Mouse (Mus musculus) spleen, adult 2 months (tissue): ENCODE measurements around the gene Gpr62. TPM values are rescaled to one million over a fixed set of nuclear protein-coding genes. Genes with fewer than 3 reads are reported as not detected.

ENCODE experiments used
- DNase-seq, 2 experiments: peaks; one replicate each; pipeline versions ENCODE4 v3.0.0 to v3.0.0-alpha.2; 2012 to 2021; ENCODE audit warnings: low spot score in 2 of 2, low read depth in 1 of 2
- H3K27ac ChIP-seq: fragments of 200-500 bp; 2 replicates; pipeline ENCODE4 v1.5.1; 2012; ENCODE audit warnings: low read length, inconsistent platforms; ENCODE audit not compliant: insufficient read depth
- H3K27me3 ChIP-seq: fragments of 200-500 bp; 2 replicates; pipeline ENCODE4 v1.6.1; 2012; ENCODE audit warnings: mild to moderate bottlenecking, moderate library complexity, low read length, inconsistent platforms; ENCODE audit not compliant: control insufficient read depth, insufficient read depth
- H3K36me3 ChIP-seq: fragments of 200-500 bp; 2 replicates; pipeline ENCODE4 v1.6.1; 2012; ENCODE audit warnings: mild to moderate bottlenecking, low read length, inconsistent platforms; ENCODE audit not compliant: control insufficient read depth, insufficient read depth
- H3K4me1 ChIP-seq: fragments of 200-500 bp; 2 replicates; pipeline ENCODE4 v1.6.1; 2011; ENCODE audit warnings: inconsistent platforms; ENCODE audit not compliant: control insufficient read depth, insufficient read depth, insufficient read length
- H3K4me3 ChIP-seq: fragments of 200-500 bp; 2 replicates; pipeline ENCODE4 v1.5.1; 2011; ENCODE audit warnings: mild to moderate bottlenecking, inconsistent platforms; ENCODE audit not compliant: insufficient read depth, insufficient read length; ENCODE audit errors: extremely low read depth
- CTCF ChIP-seq: fragments of 200-500 bp; IDR thresholded peaks from 2 replicates; pipeline ENCODE4 v1.5.1; 2011; ENCODE audit warnings: mild to moderate bottlenecking, inconsistent platforms; ENCODE audit not compliant: insufficient read depth, insufficient read length, insufficient replicate concordance; ENCODE audit errors: extremely low read depth
- POLR2A ChIP-seq: fragments of 200-500 bp; IDR thresholded peaks from 2 replicates; pipeline ENCODE4 v1.6.1; 2011; ENCODE audit warnings: low read depth, low read length, inconsistent platforms
- WGBS: fragments of 180-500 bp; shearing (Covaris S2); methylation state at CpG from one replicate; pipeline ENCODE4 v1.1.7; 2018; 5-methylcytosine and 5-hydroxymethylcytosine counted together
- polyA plus RNA-seq: library from polyadenylated mRNA; depleted of rRNA; stranded (reverse); fragments of >200 nt; gene quantifications from 2 replicates; pipeline ENCODE4 v1.2.3, GENCODE M21; 2012

The Gpr62 gene
- polyA plus RNA-seq, 1 experiment: 0.28 TPM

DNA sequence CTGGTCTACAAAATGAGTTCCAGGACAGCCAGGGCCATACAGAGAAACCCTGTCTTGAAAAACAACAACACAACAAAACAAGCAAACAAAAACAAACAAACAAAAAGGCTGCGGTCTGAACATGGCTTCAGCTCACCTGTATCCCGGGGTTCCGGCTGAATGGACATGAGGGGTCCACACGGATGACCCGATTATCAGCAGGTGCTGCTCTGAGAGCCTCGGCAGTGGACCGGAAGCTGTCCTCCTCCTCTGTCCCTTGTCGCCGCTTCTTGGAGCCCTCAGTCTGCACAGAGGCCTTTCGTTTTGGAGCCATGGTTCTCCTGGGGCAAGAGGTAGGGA, 9.9 kb upstream of the Gpr62 start, which contains the start of gene Rrp9:
Rrp9 (plus strand) TSS at position 301 of the 339 bp plus-strand sequence.
- Histone ChIP-seq H3K4me1 (peaks cover 15% of the 10 kb centered on the region; the same call in 1 of the 2 replicates), H3K4me3 (peak within 1 kb of the TSS; percentile 64), H3K36me3 (peaks cover 3% of the 10 kb centered on the region; the same call in 1 of the 2 replicates), H3K27me3 (no peaks in the 10 kb centered on the region), H3K27ac (peak within 1 kb of the TSS; percentile 76)
- 29% methylated on average over 10 of the region's 10 CpGs for WGBS
- peak in 1 of 2 experiments; percentile 20 for DNase-seq
- no peak for TF ChIP-seq POLR2A
- TF ChIP-seq CTCF: no peak

DNA sequence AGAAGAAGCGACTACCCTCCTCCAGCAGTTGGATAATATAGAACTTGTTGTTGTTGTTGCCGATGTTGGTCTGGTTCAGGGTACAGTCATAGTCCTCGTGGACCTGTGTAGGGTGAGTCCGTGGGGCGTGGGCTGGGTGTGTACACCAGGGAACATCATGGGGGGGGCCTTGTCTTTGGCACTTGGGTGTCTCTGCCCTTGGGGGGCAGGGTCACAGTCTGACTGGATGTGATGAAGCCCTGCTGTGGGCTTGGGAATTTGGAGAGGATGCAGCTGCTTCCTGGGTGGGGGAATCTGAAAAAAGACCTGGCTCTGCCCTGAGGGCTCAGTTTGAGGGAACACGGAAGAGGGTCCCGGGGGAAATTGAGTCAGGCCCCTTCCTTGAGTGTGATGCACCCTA, 9.3 kb upstream of the Gpr62 start:
- Histone ChIP-seq H3K4me3 (no peak overlapping the region), H3K36me3 (peaks cover 3% of the 10 kb centered on the region; the same call in 1 of the 2 replicates), H3K27me3 (no peaks in the 10 kb centered on the region), H3K4me1 (peaks cover 15% of the 10 kb centered on the region; the same call in 1 of the 2 replicates), H3K27ac (no peak overlapping the region)
- no peak for TF ChIP-seq POLR2A
- no peak for TF ChIP-seq CTCF
- DNase-seq: peak in 1 of 2 experiments; percentile 10
- 58% methylated on average over 7 of the region's 7 CpGs for WGBS

DNA sequence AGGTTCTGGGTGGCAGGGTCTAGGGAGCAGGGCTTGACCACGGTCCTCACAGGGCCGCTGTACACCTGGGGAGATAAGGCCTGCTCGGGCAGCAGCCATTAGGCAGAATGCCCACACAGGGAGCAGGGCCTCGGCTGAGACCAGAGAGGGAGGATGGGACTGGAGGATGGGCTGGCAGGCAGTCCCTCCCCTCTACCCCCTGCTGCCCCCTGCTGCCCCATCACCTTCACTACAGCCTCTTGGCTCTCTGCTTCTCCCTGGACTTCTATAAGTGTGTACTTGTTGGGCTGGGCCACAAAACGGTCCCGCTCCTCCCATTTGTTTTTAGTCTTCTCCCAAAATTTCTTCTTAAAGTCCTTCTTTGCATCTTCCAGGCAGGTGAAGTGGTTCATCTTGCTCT, 8.7 kb upstream of the Gpr62 start:
- no peak overlapping the region for H3K27ac ChIP-seq
- peaks cover 3% of the 10 kb centered on the region; the same call in 1 of the 2 replicates for H3K36me3 ChIP-seq
- peak in 1 of 2 experiments; percentile 59 for DNase-seq
- no peaks in the 10 kb centered on the region for H3K27me3 ChIP-seq
- TF ChIP-seq CTCF (peak; percentile 76; the same call in 1 of the 2 replicates), POLR2A (no peak)
- 38% methylated on average over 6 of the region's 6 CpGs for WGBS
- peaks cover 15% of the 10 kb centered on the region; the same call in 1 of the 2 replicates for H3K4me1 ChIP-seq
- no peak overlapping the region for H3K4me3 ChIP-seq

DNA sequence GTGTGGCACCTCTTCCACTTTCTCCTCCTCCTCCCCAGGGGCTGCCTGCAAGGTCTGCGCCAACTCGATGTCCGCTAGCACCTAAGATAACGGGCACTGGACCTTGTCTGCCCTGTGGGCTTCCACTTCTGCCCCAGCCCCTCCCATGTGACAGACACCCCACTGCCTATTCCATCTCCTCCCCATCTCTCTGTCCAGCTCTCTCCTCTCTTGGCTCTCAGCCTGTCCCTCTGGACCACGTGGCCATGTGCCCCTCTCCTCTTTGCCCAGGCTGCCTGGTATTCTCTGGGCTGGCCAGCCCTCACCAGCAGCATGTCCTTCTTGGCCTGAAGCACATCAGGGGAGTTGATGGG, 8.0 kb upstream of the Gpr62 start:
- Histone ChIP-seq H3K4me3 (no peak overlapping the region), H3K4me1 (peaks cover 15% of the 10 kb centered on the region; the same call in 1 of the 2 replicates), H3K27me3 (no peaks in the 10 kb centered on the region), H3K27ac (no peak overlapping the region), H3K36me3 (peaks cover 3% of the 10 kb centered on the region; the same call in 1 of the 2 replicates)
- no peak for TF ChIP-seq CTCF
- TF ChIP-seq POLR2A: no peak
- no peak for DNase-seq
- WGBS: 94% methylated on average over 5 of the region's 5 CpGs

DNA sequence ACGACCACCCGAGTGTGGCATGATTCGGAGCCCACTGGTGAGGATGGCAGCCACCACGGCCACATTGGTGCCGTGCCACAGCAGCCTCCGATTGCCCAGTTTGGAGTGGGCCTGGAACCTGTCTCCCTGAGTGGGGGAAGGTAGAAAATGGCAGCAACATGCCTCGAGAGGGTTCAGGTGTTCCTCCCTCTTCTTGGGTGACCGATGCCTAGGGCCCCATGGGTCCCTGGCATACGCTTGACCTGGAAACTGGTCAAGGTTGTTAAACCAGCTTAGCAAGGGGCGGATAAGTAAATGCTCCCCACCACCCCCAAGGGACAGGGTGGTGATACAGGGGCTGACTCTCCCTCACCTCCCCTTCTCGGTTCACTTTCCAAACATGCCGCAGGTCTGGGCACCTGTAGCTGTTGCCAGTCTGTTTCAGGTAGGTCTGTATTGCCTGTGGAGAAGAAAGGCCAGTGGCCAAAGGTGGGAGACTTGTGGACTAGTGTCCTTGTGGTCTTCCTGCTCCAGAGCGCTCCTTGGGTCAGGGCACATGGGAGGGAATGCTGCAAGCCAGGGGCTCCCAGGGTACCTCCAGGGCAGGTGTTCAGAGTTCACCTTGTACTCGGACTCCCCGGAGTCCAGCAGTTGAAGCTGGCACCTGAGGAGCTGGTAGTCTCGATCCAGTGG, 7.5 kb upstream of the Gpr62 start:
- Histone ChIP-seq H3K4me1 (peaks cover 15% of the 10 kb centered on the region; the same call in 1 of the 2 replicates), H3K27me3 (no peaks in the 10 kb centered on the region), H3K36me3 (peaks cover 3% of the 10 kb centered on the region; the same call in 1 of the 2 replicates), H3K27ac (no peak overlapping the region), H3K4me3 (no peak overlapping the region)
- 94% methylated on average over 16 of the region's 16 CpGs for WGBS
- no peak for DNase-seq
- TF ChIP-seq CTCF (no peak), POLR2A (no peak)

DNA sequence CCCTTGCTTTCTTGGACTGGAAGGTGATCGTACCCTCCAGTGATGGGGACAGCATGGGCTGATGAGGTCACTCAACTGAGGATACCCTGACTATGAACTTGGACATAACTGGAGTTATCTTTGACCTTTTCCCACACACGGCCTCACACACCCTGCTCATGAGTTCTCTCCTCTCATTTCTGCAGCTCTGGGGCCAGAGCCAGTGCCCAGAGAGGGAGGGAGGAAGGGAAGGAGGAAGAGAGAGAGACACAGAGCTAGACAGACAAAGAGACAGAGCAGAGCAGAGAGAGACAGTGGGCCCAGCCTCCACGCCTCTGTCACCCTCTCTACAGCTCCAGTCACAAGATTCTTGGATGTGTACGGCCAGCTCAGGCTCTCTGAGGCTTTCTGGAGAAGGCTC, 6.6 kb upstream of the Gpr62 start:
- H3K4me1 ChIP-seq: peaks cover 8% of the 10 kb centered on the region; the same call in 1 of the 2 replicates
- WGBS: 86% methylated on average over 4 of the region's 4 CpGs
- no peak overlapping the region for H3K27ac ChIP-seq
- TF ChIP-seq POLR2A: no peak
- TF ChIP-seq CTCF: no peak
- no peak for DNase-seq
- no peaks in the 10 kb centered on the region for H3K27me3 ChIP-seq
- no peak overlapping the region for H3K4me3 ChIP-seq
- peaks cover 3% of the 10 kb centered on the region; the same call in 1 of the 2 replicates for H3K36me3 ChIP-seq

DNA sequence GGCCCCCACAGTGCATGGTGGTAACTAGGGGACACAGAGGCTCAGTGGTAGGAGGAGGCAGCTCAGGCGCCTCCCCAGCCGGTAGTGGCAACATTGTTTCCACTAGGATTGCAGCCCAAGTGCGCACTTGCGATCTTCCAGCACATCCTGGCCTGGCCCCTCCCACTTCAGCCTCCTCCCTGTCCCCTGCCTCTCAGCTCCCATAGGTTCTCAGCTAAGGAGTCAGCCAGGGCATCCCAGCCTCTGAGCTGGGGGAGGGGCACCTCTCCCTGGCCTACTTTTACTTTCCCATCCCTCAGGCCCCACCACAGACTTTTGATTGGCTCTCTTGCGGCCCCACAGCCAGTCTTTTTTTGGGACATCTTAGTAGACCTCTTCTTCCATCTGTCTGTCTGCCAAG, 6.2 kb upstream of the Gpr62 start:
- Histone ChIP-seq H3K27ac (no peak overlapping the region; the same call in 1 of the 2 replicates), H3K4me1 (peaks cover 8% of the 10 kb centered on the region; the same call in 1 of the 2 replicates), H3K4me3 (no peak overlapping the region), H3K27me3 (no peaks in the 10 kb centered on the region), H3K36me3 (peaks cover 3% of the 10 kb centered on the region; the same call in 1 of the 2 replicates)
- TF ChIP-seq CTCF: no peak
- no peak for TF ChIP-seq POLR2A
- 94% methylated on average over 5 of the region's 5 CpGs for WGBS
- no peak for DNase-seq
